Mouse (Mus musculus) adrenal gland, adult 18-20 months (tissue): ENCODE data around the gene Agrn. TPM values are rescaled to one million over a fixed set of nuclear protein-coding genes. Genes with fewer than 3 reads are reported as not detected.
A peak's percentile ranks its signal among the peaks of the same experiment; 100 is the strongest.

Source experiments
- DNase-seq, 2 experiments: peaks; one replicate each; pipeline ENCODE4 v3.0.0; 2021 to 2022; ENCODE audit warnings: low spot score in 2 of 2
- long read RNA-seq, 2 experiments: library from polyadenylated mRNA; stranded (forward); transcript quantifications; one replicate each; pipeline ENCODE4 v2.0.0; 2021
- total RNA-seq, 2 experiments: library from RNA; stranded (reverse); gene quantifications; 1 replicate in 1 of 2; 2 replicates in 1 of 2; pipeline ENCODE4 v1.2.3; 2021

The Agrn gene
- total RNA-seq = 10 to 100 TPM; 27.8 to 29.7 TPM
- long read RNA-seq, experiment 1, full-length matches to known transcripts = 1 of 8 reads
- long read RNA-seq, experiment 1, partial matches to known transcripts = 5 of 8 reads
- long read RNA-seq, experiment 1, other reads (novel, unspliced or antisense) = 2 of 8 reads
- long read RNA-seq, experiment 2, partial matches to known transcripts = 8 of 8 reads
- long read RNA-seq, experiment 2, other reads (novel, unspliced or antisense) = 0 of 8 reads

- DNase-seq = peak; percentile 74 to 77
Measured at GRCm38 (mm10) chr4:156197131-156197828, at the start of gene Agrn. TSS of gene Agrn (minus strand) at chr4:156197488.

GRCm38 (mm10) chr4:156236651-156237447 is 39.6 kb upstream of the Agrn start:
- no peak for DNase-seq

GRCm38 (mm10) chr4:156235808-156236533 is 38.7 kb upstream of the Agrn start, which contains the start of gene Noc2l:
TSS of gene Noc2l (plus strand) at chr4:156236010.
- DNase-seq = peak; percentile 84 to 90

GRCm38 (mm10) chr4:156235360-156235770 is 38.1 kb upstream of the Agrn start:
- DNase-seq = no peak

GRCm38 (mm10) chr4:156234701-156235213 is 37.5 kb upstream of the Agrn start, which contains the start of gene Plekhn1:
TSS of gene Plekhn1 (minus strand) at chr4:156234857.
- peak; percentile 70 for DNase-seq

- DNase-seq = no peak
Measured at GRCm38 (mm10) chr4:156234021-156234501, 36.8 kb upstream of the Agrn start.

GRCm38 (mm10) chr4:156228393-156229024 is 31.2 kb upstream of the Agrn start:
- peak in 1 of 2 experiments; percentile 19 for DNase-seq

- DNase-seq = no peak
Measured at GRCm38 (mm10) chr4:156227752-156228392, 30.6 kb upstream of the Agrn start.

- no peak for DNase-seq
Measured at GRCm38 (mm10) chr4:156224276-156224675, 27.0 kb upstream of the Agrn start.

GRCm38 (mm10) chr4:156219936-156220335 is 22.6 kb upstream of the Agrn start:
- DNase-seq = no peak

GRCm38 (mm10) chr4:156217838-156218237 is 20.6 kb upstream of the Agrn start:
- DNase-seq = peak in 1 of 2 experiments; percentile 42

GRCm38 (mm10) chr4:156217022-156217669 is 19.9 kb upstream of the Agrn start:
- no peak for DNase-seq

GRCm38 (mm10) chr4:156216196-156216595 is 18.9 kb upstream of the Agrn start:
- no peak for DNase-seq

GRCm38 (mm10) chr4:156215649-156216048 is 18.4 kb upstream of the Agrn start, which contains the start of gene Perm1:
TSS of gene Perm1 (plus strand) at chr4:156215868.
- peak; percentile 49 to 72 for DNase-seq

GRCm38 (mm10) chr4:156213134-156213533 is 15.8 kb upstream of the Agrn start:
- DNase-seq = no peak

- no peak for DNase-seq
Measured at GRCm38 (mm10) chr4:156209963-156210635, 12.8 kb upstream of the Agrn start.

- DNase-seq = no peak
Measured at GRCm38 (mm10) chr4:156208872-156209271, 11.6 kb upstream of the Agrn start.

- DNase-seq = peak in 1 of 2 experiments; percentile 18
Measured at GRCm38 (mm10) chr4:156203413-156204131, 6.3 kb upstream of the Agrn start.
